In the genomic region with DNA sequence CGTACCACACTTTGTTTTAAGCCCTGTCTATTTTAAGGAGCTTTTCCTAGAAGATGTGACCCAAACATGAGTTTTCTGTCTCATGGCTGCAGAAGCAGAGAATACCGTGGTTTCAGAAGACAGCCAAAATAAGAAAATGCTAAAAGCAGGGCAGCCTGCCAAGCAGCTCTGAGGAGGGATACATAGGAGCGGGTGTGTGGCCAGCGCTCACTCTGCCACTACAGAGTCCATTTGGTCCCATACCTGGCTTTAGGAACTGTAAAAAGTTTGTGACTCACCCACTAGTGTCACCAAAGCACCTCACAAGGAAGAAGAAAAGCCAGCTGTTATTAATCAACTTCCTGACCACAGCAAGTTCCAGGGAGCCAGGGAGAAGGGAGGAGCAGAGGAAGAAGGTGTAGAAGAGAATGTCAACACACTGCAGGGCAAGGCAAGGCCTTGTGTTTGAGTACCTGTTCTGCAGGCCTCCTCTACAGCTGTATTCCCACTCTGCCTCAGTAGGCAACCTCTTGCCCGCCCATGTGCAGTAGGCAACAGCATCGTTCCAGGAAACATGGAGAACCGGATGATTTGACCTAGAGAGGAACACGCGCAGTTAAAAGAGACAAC, we compare ENCODE assay signal across 13 mouse cellular contexts. TPM values are rescaled to one million over a fixed set of nuclear protein-coding genes. Genes with fewer than 3 reads are reported as not detected.
A peak's percentile ranks its signal among the peaks of the same experiment; 100 is the strongest.
DNase-seq lines count a peak whose midpoint lies in the region; ATAC-seq lines count a peak whose summit lies in the region.
"Had no signal": no experiment of that assay in that cellular context is flagged by ENCODE, and none has a peak within 500 bp of the region (broad histone marks: within the 10 kb centered on the region; RNA-seq: fewer than 3 reads in every experiment).

No protein-coding gene starts in this region.

- no peaks in the 10 kb centered on the region for H3K27me3 ChIP-seq in heart, embryonic 11.5 days (ENCODE audit: control insufficient read depth, insufficient read depth, low read length)
- no peaks in the 10 kb centered on the region for H3K27me3 ChIP-seq in stomach, embryonic 16.5 days (ENCODE audit: control insufficient read depth, insufficient read depth, low read length)
- H3K27me3 ChIP-seq: CH12.LX; heart, embryonic 15.5 days; liver, embryonic 15.5 days had no signal

- intact Hi-C loops in left cerebral cortex, postnatal 10 days (cut with DNase I) = no loop called here

- H3K27ac ChIP-seq in heart, embryonic 11.5 days (ENCODE audit: low read depth, low read length) = no peak overlapping the region
- H3K27ac ChIP-seq in stomach, embryonic 16.5 days (ENCODE audit: low read length) = peak overlapping the region; percentile 17; the same call in 1 of the 2 replicates
- H3K27ac ChIP-seq: heart, embryonic 15.5 days; liver, embryonic 15.5 days had no signal

- H3K4me2 ChIP-seq in heart, embryonic 11.5 days = no peak overlapping the region
- no peak overlapping the region for H3K4me2 ChIP-seq in stomach, embryonic 16.5 days (ENCODE audit: low read depth, low read length)
- H3K4me2 ChIP-seq: heart, embryonic 15.5 days; liver, embryonic 15.5 days had no signal

- DNase-seq in heart, adult 18-20 months = peak; percentile 9 to 33
- DNase-seq in testis, postnatal 10 days (ENCODE audit: low spot score) = peak; percentile 69
- DNase-seq in testis, postnatal 14 days (ENCODE audit: low spot score) = no peak
- peak; percentile 56 to 64 for DNase-seq in left cerebral cortex, postnatal 10 days (ENCODE audit: extremely low spot score in 1 of 2, low spot score in 2 of 2)
- DNase-seq in thymus, postnatal 10 days (ENCODE audit: low spot score in 2 of 2) = no peak
- DNase-seq: cerebellum, adult 8-10 months had no signal

- H3K4me3 ChIP-seq in heart, embryonic 11.5 days (ENCODE audit: low read depth, low read length) = no peak overlapping the region
- no peak overlapping the region for H3K4me3 ChIP-seq in stomach, embryonic 16.5 days (replicated peaks; ENCODE audit: low read length)
- H3K4me3 ChIP-seq: heart, embryonic 15.5 days; liver, embryonic 15.5 days had no signal

- no peaks in the 10 kb centered on the region for H3K9me3 ChIP-seq in heart, embryonic 11.5 days (replicated peaks; ENCODE audit: control insufficient read depth, low read length)
- no peaks in the 10 kb centered on the region for H3K9me3 ChIP-seq in stomach, embryonic 16.5 days (replicated peaks; ENCODE audit: control insufficient read depth, low read length)
- H3K9me3 ChIP-seq: heart, embryonic 15.5 days; liver, embryonic 15.5 days had no signal

- ATAC-seq in heart, embryonic 11.5 days (replicated peaks; ENCODE audit: insufficient number of reproducible peaks, low FRiP score, low TSS enrichment) = no peak; the same call in 1 of the 2 replicates
- ATAC-seq in stomach, embryonic 16.5 days (ENCODE audit: insufficient read depth, low FRiP score) = peak; percentile 76; the same call in 1 of the 2 replicates
- no peak for ATAC-seq in megakaryocyte progenitor cell, adult 5-6 weeks (replicated peaks; ENCODE audit: poor library complexity)
- ATAC-seq: activated CD4-positive, CD25-positive, alpha-beta regulatory T cell, adult 4 months had no signal

- H3K9ac ChIP-seq in heart, embryonic 11.5 days (ENCODE audit: low read depth, low read length) = no peak overlapping the region
- no peak overlapping the region for H3K9ac ChIP-seq in stomach, embryonic 16.5 days (ENCODE audit: low read length)
- H3K9ac ChIP-seq: heart, embryonic 15.5 days; liver, embryonic 15.5 days had no signal

- H3K4me1 ChIP-seq in heart, embryonic 11.5 days (ENCODE audit: control insufficient read depth, insufficient read depth, low read length) = peaks cover 12% of the 10 kb centered on the region
- peaks cover 10% of the 10 kb centered on the region; the same call in 1 of the 2 replicates for H3K4me1 ChIP-seq in stomach, embryonic 16.5 days (ENCODE audit: control insufficient read depth, insufficient read depth, low read length)
- H3K4me1 ChIP-seq: liver, embryonic 15.5 days had no signal

- 82% methylated on average over 9 of the region's 9 CpGs for WGBS in heart, embryonic 11.5 days (ENCODE audit: insufficient replicate concordance)
- WGBS in stomach, embryonic 16.5 days = 75% methylated on average over 9 of the region's 9 CpGs

- no peaks in the 10 kb centered on the region for H3K36me3 ChIP-seq in heart, embryonic 11.5 days (ENCODE audit: control insufficient read depth, insufficient read depth, low read length)
- no peaks in the 10 kb centered on the region for H3K36me3 ChIP-seq in stomach, embryonic 16.5 days (ENCODE audit: control insufficient read depth, insufficient read depth, low read length)
- H3K36me3 ChIP-seq: heart, embryonic 15.5 days had no signal

RNA-seq across cellular contexts. Expression of a gene that starts 32.6 kb away (rescaled TPM):
- total RNA-seq in heart, adult 18-20 months (2021) = 10 to 100 TPM; 13.6 to 14.5 TPM
- polyA plus RNA-seq in heart, embryonic 11.5 days (2014; fragmentation: Nextera tagmentation; extraction: Ambion mirVana) = 18.1 and 21.2 TPM in 2 replicates
- total RNA-seq in left cerebral cortex, postnatal 10 days (2021) = 10 to 100 TPM; 13.7 to 14.6 TPM
- 22.2 and 22.6 TPM in 2 replicates for polyA plus RNA-seq in stomach, embryonic 16.5 days (2015; fragmentation: Nextera tagmentation; extraction: Ambion mirVana)
- total RNA-seq in megakaryocyte progenitor cell, adult 5-6 weeks (2015) = 12.8 and 18.5 TPM in 2 replicates
- 18.5 and 21.8 TPM in 2 replicates for total RNA-seq in megakaryocyte progenitor cell, adult 5-6 weeks (2017)

Comparison
In these comparisons a context has a peak if more than half of its experiments do, and no peak if none do; other contexts are left out.
1. DNase-seq: peak in heart, adult 18-20 months (2 of 2), testis, postnatal 10 days (single experiment) and left cerebral cortex, postnatal 10 days (2 of 2); none in testis, postnatal 14 days (single experiment) and thymus, postnatal 10 days (0 of 2).